Mouse (Mus musculus): ENCODE measurements around the gene Masp2.

The Masp2 gene

GRCm38 (mm10) chr4:148603376-148604139, 1.2 kb downstream of the Masp2 start:
- DNase-seq, result no peak

GRCm38 (mm10) chr4:148604141-148604540, 1.8 kb downstream of the Masp2 start:
- DNase-seq, result no peak

GRCm38 (mm10) chr4:148604541-148605165, 2.3 kb downstream of the Masp2 start:
- DNase-seq, result no peak

- DNase-seq, result peak; percentile 55
Observed at GRCm38 (mm10) chr4:148607758-148608157, 5.4 kb downstream of the Masp2 start.

GRCm38 (mm10) chr4:148609805-148610204, 7.5 kb downstream of the Masp2 start:
- no peak for DNase-seq

- DNase-seq, result no peak
Observed at GRCm38 (mm10) chr4:148610631-148611364, 8.4 kb downstream of the Masp2 start.

- no peak for DNase-seq
Observed at GRCm38 (mm10) chr4:148612557-148612956, 10.2 kb downstream of the Masp2 start.

- no peak for DNase-seq
Observed at GRCm38 (mm10) chr4:148613738-148614137, 11.4 kb downstream of the Masp2 start.

- DNase-seq, result no peak
Observed at GRCm38 (mm10) chr4:148619805-148620204, 17.5 kb downstream of the Masp2 start.

GRCm38 (mm10) chr4:148620718-148621117, 18.4 kb downstream of the Masp2 start:
- DNase-seq, result no peak

- DNase-seq, result no peak
Observed at GRCm38 (mm10) chr4:148622485-148622884, 20.1 kb downstream of the Masp2 start.

- no peak for DNase-seq
Observed at GRCm38 (mm10) chr4:148623609-148624008, 21.3 kb downstream of the Masp2 start.

- DNase-seq, result no peak
Observed at GRCm38 (mm10) chr4:148625010-148625409, 22.7 kb downstream of the Masp2 start.

- peak; percentile 42 for DNase-seq
Observed at GRCm38 (mm10) chr4:148625756-148626622, 23.6 kb downstream of the Masp2 start.

GRCm38 (mm10) chr4:148626623-148627185, 24.4 kb downstream of the Masp2 start, which contains the start of gene Tardbp:
Gene Tardbp, minus strand, starts transcription at chr4:148627019.
- DNase-seq, result peak; percentile 94

GRCm38 (mm10) chr4:148627246-148627645, 24.9 kb downstream of the Masp2 start:
- DNase-seq, result no peak

GRCm38 (mm10) chr4:148632013-148632692, 29.8 kb downstream of the Masp2 start:
- DNase-seq, result no peak

- DNase-seq, result no peak
Observed at GRCm38 (mm10) chr4:148633395-148634061, 31.2 kb downstream of the Masp2 start.

GRCm38 (mm10) chr4:148635309-148635708, 33.0 kb downstream of the Masp2 start:
- no peak for DNase-seq

- no peak for DNase-seq
Observed at GRCm38 (mm10) chr4:148638302-148638701, 35.9 kb downstream of the Masp2 start.

- no peak for DNase-seq
Observed at GRCm38 (mm10) chr4:148639455-148639854, 37.1 kb downstream of the Masp2 start.
